Mouse (Mus musculus) liver, adult 2 months (tissue): ENCODE measurements around the gene Arhgef39.

Experiments used
- CTCF ChIP-seq: fragments of 200-500 bp; IDR thresholded peaks from 2 replicates; pipeline ENCODE4 v1.5.1; 2011; ENCODE audit warnings: low read depth, low read length, control low read depth
- POLR2A ChIP-seq: fragments of 200-500 bp; IDR thresholded peaks from 2 replicates; pipeline ENCODE4 v1.6.1; 2011; ENCODE audit warnings: low read length, control low read depth; ENCODE audit not compliant: insufficient read depth; ENCODE audit errors: extremely low read depth

GRCm38 (mm10) chr4:43528487-43528886 is 29.0 kb upstream of the Arhgef39 start:
- TF ChIP-seq CTCF (no peak), POLR2A (no peak)
